Mouse (Mus musculus) hindbrain, postnatal 0 days (tissue): ENCODE measurements around the gene Utp6. TPM values are rescaled to one million over a fixed set of nuclear protein-coding genes. Genes with fewer than 3 reads are reported as not detected.

Experiments used
- ATAC-seq: fragments of 200-750 bp; cut with Nextera tagmentation; 2 replicates; pipeline ENCODE4 v1.8.0; 2017; ENCODE audit warnings: mild to moderate bottlenecking, moderate TSS enrichment, moderate library complexity
- DNase-seq: peaks from one replicate; pipeline ENCODE4 v3.0.0-alpha.2; 2015; ENCODE audit warnings: low spot score
- H3K27ac ChIP-seq: fragments of 300-500 bp; sonication (generic); 2 replicates; pipeline ENCODE4 v1.5.1; 2014; ENCODE audit warnings: mild to moderate bottlenecking
- H3K27me3 ChIP-seq: fragments of 300-500 bp; sonication (generic); 2 replicates; pipeline ENCODE4 v1.6.1; 2014; ENCODE audit warnings: low read length, mixed read lengths; ENCODE audit not compliant: insufficient read depth
- H3K36me3 ChIP-seq: fragments of 300-500 bp; sonication (generic); 2 replicates; pipeline ENCODE4 v1.6.1; 2014; ENCODE audit warnings: low read length, mixed read lengths; ENCODE audit not compliant: insufficient read depth
- H3K4me1 ChIP-seq: fragments of 300-500 bp; sonication (generic); 2 replicates; pipeline ENCODE4 v1.6.1; 2014; ENCODE audit warnings: antibody characterized with exemption, low read length, mixed read lengths; ENCODE audit not compliant: insufficient read depth
- H3K4me2 ChIP-seq: fragments of 300-500 bp; sonication (generic); 2 replicates; pipeline ENCODE4 v1.6.1; 2014; ENCODE audit warnings: low read depth, mild to moderate bottlenecking, low read length, moderate library complexity, mixed read lengths
- H3K4me3 ChIP-seq: fragments of 300-500 bp; sonication (generic); 2 replicates; pipeline ENCODE4 v1.5.1; 2014; ENCODE audit warnings: low read length
- H3K9ac ChIP-seq: fragments of 300-500 bp; sonication (generic); replicated peaks from 2 replicates; pipeline ENCODE4 v1.6.1; 2014; ENCODE audit warnings: mild to moderate bottlenecking, low read length, moderate library complexity, mixed read lengths
- H3K9me3 ChIP-seq: fragments of 300-500 bp; sonication (generic); 2 replicates; pipeline ENCODE4 v1.6.1; 2016; ENCODE audit warnings: low read length, mixed read lengths
- CTCF ChIP-seq: IDR thresholded peaks from 2 replicates; pipeline ENCODE4 v1.5.1; 2016; ENCODE audit warnings: antibody characterized with exemption, control low read depth, low read depth
- WGBS: fragments of 180-500 bp; shearing (Covaris S2); extraction: QIAGEN DNeasy Blood & Tissue Kit; methylation state at CpG from one replicate; pipeline ENCODE4 v1.1.7; 2014; 5-methylcytosine and 5-hydroxymethylcytosine counted together
- polyA plus RNA-seq: library from polyadenylated mRNA; unstranded; fragments of >200 nt; fragmentation: Nextera tagmentation; extraction: Ambion mirVana; gene quantifications from 2 replicates; pipeline ENCODE4 v1.2.1, GENCODE M21; 2015
- total RNA-seq: library from RNA; depleted of rRNA; stranded (reverse); fragments of >200 nt; gene quantifications from 2 replicates; pipeline ENCODE4 v1.2.3, GENCODE M21; 2014; rRNA removed

The Utp6 gene
- total RNA-seq (16.8 and 17.0 TPM in 2 replicates), polyA plus RNA-seq (24.2 and 29.6 TPM in 2 replicates)

DNA sequence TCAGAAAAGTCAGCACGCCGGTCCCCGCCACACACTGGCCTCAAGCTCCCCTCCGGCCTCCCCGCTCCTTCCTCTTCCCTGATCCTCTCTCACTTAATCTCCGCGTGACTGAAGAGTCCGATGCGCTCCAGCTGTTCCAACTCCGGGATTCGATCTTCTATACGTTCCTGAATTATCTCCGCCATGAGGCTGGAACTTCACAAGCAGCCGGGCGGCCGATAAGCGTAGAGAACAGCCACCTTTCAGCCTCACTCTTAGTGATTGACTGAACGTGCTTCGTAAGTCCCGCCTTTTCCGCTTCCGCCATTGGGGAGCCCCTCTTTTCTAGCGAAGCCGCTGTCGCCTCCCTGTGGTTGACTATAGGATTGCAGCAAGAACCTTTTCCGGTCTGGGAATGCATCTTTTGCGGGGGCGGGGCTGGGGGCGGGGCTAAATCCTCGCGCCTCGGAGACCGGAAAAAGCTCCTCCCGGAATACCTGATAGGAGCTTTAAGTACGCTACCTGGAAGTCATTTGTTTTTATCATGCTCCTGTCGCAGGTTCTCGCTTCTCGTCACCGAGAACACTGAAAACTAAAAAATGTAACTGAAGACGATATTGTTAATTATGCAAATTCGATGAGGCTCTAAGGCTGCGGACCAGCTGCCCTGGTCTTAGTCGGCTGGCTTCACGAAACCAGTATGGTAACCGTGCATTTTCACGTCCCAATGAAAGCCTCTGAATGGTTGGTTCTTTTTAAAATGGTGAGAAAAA lies at the start of gene Utp6:
Utp6 (minus strand) TSS at position 266 of the 752 bp plus-strand sequence.
- DNase-seq, result peak; percentile 100
- Histone ChIP-seq H3K27ac (peak within 1 kb of the TSS; percentile 51; the same call in 1 of the 2 replicates), H3K9ac (peak within 1 kb of the TSS; percentile 68), H3K4me2 (peak within 1 kb of the TSS; percentile 90), H3K27me3 (no peaks in the 10 kb centered on the region), H3K4me1 (no peaks in the 10 kb centered on the region), H3K36me3 (peaks cover 10% of the 10 kb centered on the region; the same call in 1 of the 2 replicates), H3K9me3 (no peaks in the 10 kb centered on the region), H3K4me3 (peak within 1 kb of the TSS; percentile 71)
- ATAC-seq, result peak; percentile 96
- WGBS, result under 1% methylated on average over 46 of the region's 46 CpGs
- peak; percentile 88 for TF ChIP-seq CTCF

DNA sequence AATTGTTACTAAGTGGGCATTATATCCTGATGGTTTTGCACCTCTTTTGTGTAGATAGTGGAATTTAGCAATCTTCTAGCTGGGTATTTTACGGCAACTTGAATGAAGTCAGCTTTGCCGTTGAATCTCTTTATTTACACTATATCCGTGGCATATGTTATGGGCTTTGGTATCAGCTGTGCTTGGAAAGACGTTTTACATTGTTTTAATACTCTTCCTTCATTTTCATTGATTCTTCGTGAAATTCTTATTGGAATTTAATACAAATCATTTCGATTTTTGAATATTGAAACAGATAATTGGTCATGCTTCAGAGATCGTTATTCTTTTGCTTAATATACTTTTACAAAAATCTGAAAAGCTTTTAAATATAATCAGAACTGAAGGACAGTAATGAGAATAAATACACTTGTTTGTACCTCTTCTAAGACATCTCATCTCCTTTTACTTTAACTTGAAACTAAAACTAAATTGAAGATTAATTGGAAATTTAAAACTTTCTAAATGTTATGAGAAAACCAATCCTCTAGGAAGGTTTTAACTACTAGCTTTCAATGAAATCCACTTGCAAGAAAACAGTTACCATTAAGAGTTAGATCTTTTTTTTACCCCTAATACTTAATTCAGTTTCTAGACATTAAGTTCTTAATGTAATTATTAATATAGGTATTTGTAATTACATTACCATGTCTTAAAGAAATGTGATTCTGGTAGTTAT lies 32.2 kb upstream of the Utp6 start:
- Histone ChIP-seq H3K9me3 (no peaks in the 10 kb centered on the region), H3K9ac (peak overlapping the region; percentile 83), H3K4me3 (peak overlapping the region; percentile 71), H3K27ac (no peak overlapping the region), H3K27me3 (no peaks in the 10 kb centered on the region), H3K4me2 (peak overlapping the region; percentile 65), H3K4me1 (0 out of 2 replicates have a peak, but pooled peaks cover 3% of the 10 kb centered on the region), H3K36me3 (no peaks in the 10 kb centered on the region)
- ATAC-seq (no peak), DNase-seq (no peak)
- TF ChIP-seq CTCF, result no peak
- 3% methylated on average over 7 of the region's 7 CpGs for WGBS

DNA sequence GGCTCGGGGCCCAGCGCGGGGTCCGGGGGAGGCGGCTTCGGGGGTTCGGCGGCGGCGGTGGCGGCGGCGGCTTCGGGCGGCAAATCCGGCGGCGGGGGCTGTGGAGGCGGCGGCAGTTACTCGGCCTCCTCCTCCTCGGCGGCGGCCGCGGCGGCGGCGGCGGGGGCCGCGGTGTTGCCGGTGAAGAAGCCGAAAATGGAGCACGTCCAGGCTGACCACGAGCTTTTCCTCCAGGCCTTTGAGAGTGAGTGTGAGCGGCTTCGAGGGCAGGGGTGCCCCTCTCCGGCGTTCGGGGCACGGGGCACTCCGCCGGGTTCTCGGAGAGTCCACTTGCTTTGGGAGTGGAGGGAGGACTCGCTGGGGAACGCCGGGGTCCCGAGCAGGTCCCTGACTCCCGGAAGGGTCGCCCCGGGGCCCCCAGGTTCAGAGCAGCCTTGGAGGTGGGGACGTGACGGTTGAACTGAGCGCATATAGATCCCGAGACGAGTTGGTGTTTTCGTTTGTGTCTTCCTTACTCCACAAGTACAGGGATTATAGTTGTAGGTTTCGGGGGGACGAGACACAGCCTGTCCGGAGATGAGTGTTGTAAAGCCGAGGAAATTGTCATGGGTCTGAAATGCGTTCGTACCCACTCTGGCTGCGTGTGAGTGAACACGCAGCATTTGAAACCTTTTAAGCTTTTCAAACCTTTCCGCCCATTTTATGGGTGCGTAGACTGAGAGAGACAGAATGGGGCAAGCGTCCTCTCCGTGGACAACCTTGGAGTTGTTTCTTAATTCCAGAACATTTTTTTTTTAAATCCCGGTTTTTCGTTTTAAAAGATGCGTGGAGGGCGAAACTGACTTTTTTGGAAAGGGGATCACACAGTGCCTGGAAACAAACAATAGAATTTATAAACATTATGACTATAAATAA lies 31.4 kb upstream of the Utp6 start:
- Histone ChIP-seq H3K4me2 (peak overlapping the region; percentile 65), H3K9me3 (no peaks in the 10 kb centered on the region), H3K9ac (peak overlapping the region; percentile 83), H3K36me3 (no peaks in the 10 kb centered on the region), H3K27me3 (no peaks in the 10 kb centered on the region), H3K4me1 (0 out of 2 replicates have a peak, but pooled peaks cover 3% of the 10 kb centered on the region), H3K27ac (peak overlapping the region; percentile 93), H3K4me3 (peak overlapping the region; percentile 71)
- DNase-seq (peak; percentile 31), ATAC-seq (peak; percentile 58)
- no peak for TF ChIP-seq CTCF
- under 1% methylated on average over 57 of the region's 74 CpGs for WGBS

DNA sequence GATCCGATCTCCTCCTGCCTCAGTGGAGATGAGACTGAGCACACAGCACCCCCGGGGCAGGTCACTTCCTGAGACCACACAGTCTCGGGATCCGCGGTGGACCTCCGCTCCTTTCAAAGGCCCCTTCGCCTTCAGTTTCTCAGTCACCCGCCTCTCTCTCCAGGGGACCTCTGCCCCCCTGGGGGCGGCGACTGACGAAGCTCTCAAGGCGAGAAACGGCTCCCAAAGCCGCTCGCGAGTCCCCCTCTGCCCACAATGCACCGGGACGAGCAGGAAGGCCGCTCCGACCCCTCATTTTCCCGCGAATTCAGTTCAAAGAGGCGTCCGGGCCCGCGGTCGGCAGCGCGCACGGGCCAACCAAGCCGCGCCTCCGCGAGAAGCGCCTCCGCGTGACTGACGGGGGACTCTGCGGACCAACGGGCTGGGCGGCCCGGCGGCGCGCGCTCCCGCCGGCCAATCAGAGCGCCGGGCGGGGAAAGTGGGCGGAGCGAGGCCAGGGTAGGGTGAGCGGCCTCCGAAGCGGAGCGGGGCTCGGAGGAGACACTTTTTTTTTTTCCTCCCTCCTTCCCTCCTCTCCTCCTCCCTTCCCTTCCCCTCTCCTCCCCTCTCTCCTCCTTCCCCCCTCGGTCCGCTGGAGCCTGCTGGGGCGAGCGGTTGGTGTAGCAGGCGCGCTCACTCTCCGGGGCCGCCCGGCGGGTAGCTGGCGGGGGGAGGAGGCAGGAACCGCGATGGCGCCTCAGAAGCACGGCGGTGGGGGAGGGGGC lies 30.6 kb upstream of the Utp6 start, which contains the start of gene Suz12:
Suz12 (plus strand) TSS at position 515 of the 764 bp plus-strand sequence.
- no peaks in the 10 kb centered on the region for H3K36me3 ChIP-seq
- ATAC-seq (peak; percentile 99), DNase-seq (peak; percentile 99)
- peak within 1 kb of the TSS; percentile 93 for H3K27ac ChIP-seq
- H3K4me1 ChIP-seq, result 0 out of 2 replicates have a peak, but pooled peaks cover 3% of the 10 kb centered on the region
- TF ChIP-seq CTCF, result peak; percentile 3; the same call in 1 of the 2 replicates
- no peaks in the 10 kb centered on the region for H3K9me3 ChIP-seq
- WGBS, result under 1% methylated on average over 66 of the region's 74 CpGs
- H3K4me2 ChIP-seq, result peak within 1 kb of the TSS; percentile 84
- no peaks in the 10 kb centered on the region for H3K27me3 ChIP-seq
- H3K4me3 ChIP-seq, result peak within 1 kb of the TSS; percentile 71
- peak within 1 kb of the TSS; percentile 83 for H3K9ac ChIP-seq

DNA sequence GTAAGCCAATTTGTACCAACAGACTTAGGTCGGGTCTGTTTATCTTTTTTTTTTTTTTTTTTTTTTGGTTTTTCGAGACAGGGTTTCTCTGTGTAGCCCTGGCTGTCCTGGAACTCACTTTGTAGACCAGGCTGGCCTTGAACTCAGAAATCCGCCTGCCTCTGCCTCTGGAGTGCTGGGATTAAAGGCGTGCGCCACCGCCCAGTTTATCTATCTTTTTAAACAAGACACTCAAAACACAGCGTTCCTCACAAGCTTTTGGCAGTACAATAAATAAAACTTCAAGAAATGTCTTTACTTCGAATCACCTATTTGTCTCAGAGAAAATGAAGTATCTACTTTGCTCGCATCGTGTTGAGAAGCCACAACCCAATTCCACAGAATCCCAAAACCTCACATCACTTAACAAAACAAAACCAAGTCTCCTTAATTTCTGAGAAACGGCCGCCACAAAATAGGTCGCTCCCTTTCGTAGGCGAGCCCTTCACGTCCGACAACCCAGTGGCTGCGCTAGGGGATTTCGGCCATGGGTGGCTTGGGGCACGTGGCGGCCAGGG lies 29.9 kb upstream of the Utp6 start:
- no peak for TF ChIP-seq CTCF
- Histone ChIP-seq H3K4me1 (0 out of 2 replicates have a peak, but pooled peaks cover 3% of the 10 kb centered on the region), H3K36me3 (no peaks in the 10 kb centered on the region), H3K9ac (peak overlapping the region; percentile 83), H3K4me2 (peak overlapping the region; percentile 84), H3K27me3 (no peaks in the 10 kb centered on the region), H3K9me3 (no peaks in the 10 kb centered on the region), H3K4me3 (peak overlapping the region; percentile 71), H3K27ac (peak overlapping the region; percentile 71)
- ATAC-seq (no peak), DNase-seq (no peak)
- WGBS, result 29% methylated on average over 20 of the region's 21 CpGs
